Mouse (Mus musculus): ENCODE measurements at regions not wholly inside any gene's neighbourhood (a gene's known extent, or its start where the extent isn't known, plus 50 kb on each side); places are given as distances from the start of the nearest gene placed in this dataset.
"Not testable (repeated sequence)": the region's sequence is repeated elsewhere in the genome, so short reads cannot be mapped to it uniquely, and the experiment has no call there.

GRCm38 (mm10) chr12:18207941-18208340 is 306.4 kb upstream of the 5730507C01Rik start:
- DNase-seq (ENCODE audit: low spot score) = peak; percentile 9

GRCm38 (mm10) chr12:18216432-18216926 is 297.8 kb upstream of the 5730507C01Rik start:
- DNase-seq (ENCODE audit: low spot score) = not testable (repeated sequence)

GRCm38 (mm10) chr12:18224516-18224915 is 289.8 kb upstream of the 5730507C01Rik start:
- no peak for DNase-seq (ENCODE audit: low spot score)

- no peak for DNase-seq (ENCODE audit: low spot score)
Observed at GRCm38 (mm10) chr12:18226691-18227090, 287.6 kb upstream of the 5730507C01Rik start.

GRCm38 (mm10) chr12:18231896-18232295 is 282.4 kb upstream of the 5730507C01Rik start:
- DNase-seq (ENCODE audit: low spot score) = not testable (repeated sequence)

- DNase-seq (ENCODE audit: low spot score) = not testable (repeated sequence)
Observed at GRCm38 (mm10) chr12:18236330-18236729, 278.0 kb upstream of the 5730507C01Rik start.

GRCm38 (mm10) chr12:18237549-18237948 is 276.8 kb upstream of the 5730507C01Rik start:
- DNase-seq (ENCODE audit: low spot score) = no peak

All from lung, postnatal 25 days (tissue).